Mouse (Mus musculus) adrenal gland, adult 8-10 months (tissue): ENCODE data around the gene Dexi. TPM values are rescaled to one million over a fixed set of nuclear protein-coding genes. Genes with fewer than 3 reads are reported as not detected.

ENCODE experiments used
- DNase-seq: peaks from one replicate; pipeline ENCODE4 v3.0.0; 2022
- total RNA-seq, 4 experiments: library from RNA; stranded (reverse); gene quantifications; 2 replicates each; pipeline ENCODE4 v1.2.4; 2022

The Dexi gene
- total RNA-seq, 4 experiments from 2014 or later: 21.3 to 29.9 (median 25.9) TPM

DNA sequence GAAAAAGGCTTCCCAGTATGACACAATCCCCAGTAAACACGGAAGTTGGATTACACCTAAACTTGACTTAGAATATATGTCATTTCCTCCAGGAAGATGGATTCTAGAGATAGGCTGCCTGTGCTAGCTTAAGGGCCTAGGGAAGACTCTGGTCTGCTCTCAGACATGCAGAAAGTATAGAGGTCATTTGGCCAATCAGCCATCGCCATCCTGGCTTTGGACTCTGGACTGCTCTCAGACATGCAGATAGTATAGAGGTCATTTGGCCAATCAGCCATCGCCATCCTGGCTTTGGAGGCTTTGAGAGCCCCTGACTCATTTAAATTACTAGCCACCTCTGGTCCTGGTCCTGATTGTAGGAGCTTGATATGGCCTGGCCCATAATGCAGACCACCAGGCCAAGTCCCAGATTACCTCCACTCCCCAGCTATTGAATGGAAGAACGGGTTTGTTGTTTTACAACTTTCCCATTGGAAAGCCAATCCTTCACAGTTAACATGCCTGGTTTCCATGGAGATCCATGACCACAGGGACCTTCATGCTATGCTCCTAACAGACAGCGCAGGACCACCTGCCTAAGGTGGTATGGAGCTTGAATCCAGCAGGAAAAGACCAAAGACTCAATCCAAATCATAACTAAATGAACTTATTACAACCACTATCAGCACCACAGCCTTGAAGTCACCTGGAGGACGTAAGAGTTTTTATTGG is 88.8 kb downstream of the Dexi start:
- DNase-seq: no peak

Other genes starting within 250 kb of the Dexi start
- gene Emp2, start 229.1 kb downstream of the Dexi start, total RNA-seq: 1 to 10 TPM; 4.9 to 7.5 (median 6.0) TPM
- not detected for gene Tekt5, start 147.6 kb downstream of the Dexi start, total RNA-seq
- gene Nubp1, start 131.1 kb downstream of the Dexi start, total RNA-seq: 10 to 100 TPM; 25.7 to 32.1 (median 28.4) TPM
- gene Tvp23a, start 95.7 kb downstream of the Dexi start, total RNA-seq: 1 to 10 TPM; 1.5 to 3.6 (median 3.2) TPM
- gene Ciita, start 63.0 kb downstream of the Dexi start, total RNA-seq: 1 to 10 TPM; 1.8 to 6.0 (median 4.7) TPM
- 10 to 100 TPM; 37.2 to 55.9 (median 51.3) TPM for gene Clec16a, start 2.3 kb upstream of the Dexi start, total RNA-seq
- gene Socs1, start 242.5 kb upstream of the Dexi start, total RNA-seq: 10 to 100 TPM in 1 of 4 experiments, 1 to 10 TPM in 3; 2.9 to 14.3 (median 4.2) TPM
- gene Tnp2, start 245.6 kb upstream of the Dexi start, total RNA-seq: not detected
- not detected for gene Prm3, start 247.9 kb upstream of the Dexi start, total RNA-seq